28 mouse cellular contexts compared by ENCODE assay signal in genomic region chr13:93180351-93180750, GRCm38 (mm10). TPM values are rescaled to one million over a fixed set of nuclear protein-coding genes. Genes with fewer than 3 reads are reported as not detected.
"Had no signal": no experiment of that assay in that cellular context is flagged by ENCODE, and none has a peak within 500 bp of the region (broad histone marks: within the 10 kb centered on the region; RNA-seq: fewer than 3 reads in every experiment).

No protein-coding gene starts in this region.

- H3K9ac ChIP-seq: heart, embryonic 12.5 days; hindbrain, embryonic 12.5 days; hindbrain, embryonic 14.5 days; intestine, embryonic 15.5 days; kidney, embryonic 15.5 days; limb, embryonic 12.5 days; liver, embryonic 13.5 days; liver, embryonic 15.5 days had no signal

- H3K9me3 ChIP-seq: heart, embryonic 10.5 days; heart, embryonic 12.5 days; hindbrain, embryonic 10.5 days; hindbrain, embryonic 12.5 days; intestine, embryonic 15.5 days; kidney, embryonic 15.5 days; limb, embryonic 10.5 days; limb, embryonic 12.5 days; liver, embryonic 13.5 days; liver, embryonic 15.5 days had no signal

- H3K4me2 ChIP-seq: heart, embryonic 12.5 days; hindbrain, embryonic 12.5 days; hindbrain, embryonic 14.5 days; intestine, embryonic 15.5 days; kidney, embryonic 15.5 days; limb, embryonic 12.5 days; liver, embryonic 11.5 days; liver, embryonic 13.5 days; liver, embryonic 15.5 days had no signal

- H3K27ac ChIP-seq: heart, embryonic 10.5 days; hindbrain, embryonic 10.5 days; hindbrain, embryonic 12.5 days; hindbrain, embryonic 14.5 days; intestine, embryonic 15.5 days; kidney, embryonic 15.5 days; layer of hippocampus, adult 2 months; left cerebral cortex, adult 2 months; limb, embryonic 10.5 days; limb, embryonic 12.5 days; liver, embryonic 13.5 days; liver, embryonic 15.5 days had no signal

- H3K27me3 ChIP-seq: heart, embryonic 12.5 days; hindbrain, embryonic 12.5 days; intestine, embryonic 15.5 days; kidney, embryonic 15.5 days; limb, embryonic 12.5 days; liver, embryonic 13.5 days; liver, embryonic 15.5 days had no signal

- H3K4me3 ChIP-seq: heart, embryonic 10.5 days; heart, embryonic 12.5 days; hindbrain, embryonic 10.5 days; hindbrain, embryonic 12.5 days; intestine, embryonic 15.5 days; kidney, embryonic 15.5 days; layer of hippocampus, adult 2 months; left cerebral cortex, adult 2 months; limb, embryonic 10.5 days; limb, embryonic 12.5 days; liver, embryonic 13.5 days; liver, embryonic 15.5 days had no signal

- ATAC-seq: hindbrain, embryonic 16.5 days; inflammation-experienced regulatory T-cells, adult 6 months; intestine, embryonic 15.5 days had no signal

- H3K4me1 ChIP-seq: heart, embryonic 10.5 days; hindbrain, embryonic 10.5 days; hindbrain, embryonic 12.5 days; intestine, embryonic 15.5 days; kidney, embryonic 15.5 days; limb, embryonic 10.5 days; limb, embryonic 12.5 days had no signal

- DNase-seq: gastrocnemius, postnatal 14 days; heart, adult 18-20 months; heart, postnatal 10 days; heart, postnatal 4 days; kidney, adult 11 months; kidney, adult 2 months; kidney, adult 9 months; kidney, postnatal 10 days; kidney, postnatal 25 days; kidney, postnatal 4 days; liver; liver, embryonic 13.5 days had no signal

RNA-seq across cellular contexts. Expression of gene Cmya5, which starts 35.8 kb away (rescaled TPM):
- total RNA-seq: granulocyte monocyte progenitor cell, adult 5-6 weeks had no signal
